Mouse (Mus musculus): Measurements from ENCODE around the gene Micu1. TPM values are rescaled to one million over a fixed set of nuclear protein-coding genes. Genes with fewer than 3 reads are reported as not detected.
"Not testable (repeated sequence)": the region's sequence is repeated elsewhere in the genome, so short reads cannot be mapped to it uniquely, and the experiment has no call there.

Gene Micu1
- total RNA-seq, 1 experiment = 23.6 TPM

DNA sequence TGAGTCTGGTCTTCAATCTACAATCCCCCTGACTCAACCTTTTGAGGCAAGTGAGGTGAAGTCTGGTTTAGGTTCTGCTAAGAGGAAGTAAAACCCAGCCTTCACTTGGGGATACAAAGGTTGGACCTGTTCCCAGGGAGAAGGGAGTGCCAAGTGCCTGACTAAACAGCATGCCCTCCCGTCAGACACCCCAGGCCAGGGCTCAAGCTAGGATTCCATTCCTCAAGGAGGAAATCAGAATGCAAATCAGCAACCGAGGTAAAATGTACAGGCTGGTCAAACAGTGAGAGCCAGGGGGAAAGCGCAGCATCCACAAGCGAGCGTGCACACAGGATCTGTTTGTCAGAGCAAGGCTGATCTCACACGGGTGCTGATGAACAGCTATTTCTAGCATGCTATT lies 34.9 kb upstream of the Micu1 start:
- Histone ChIP-seq H3K9ac (ENCODE audit: insufficient read depth, low read depth, low read length, poor library complexity, severe bottlenecking) (no peak overlapping the region), H3K27ac (ENCODE audit: insufficient read depth, low read depth, low read length, poor library complexity, severe bottlenecking) (no peak overlapping the region), H3K4me1 (ENCODE audit: control insufficient read depth in 2 of 2, insufficient read depth in 2 of 2, low read length in 2 of 2, poor library complexity in 1 of 2) (no peaks in the 10 kb centered on the region), H3K4me3 (ENCODE audit: insufficient read depth in 1 of 2, low read depth in 1 of 2, low read length in 2 of 2, poor library complexity in 1 of 2, severe bottlenecking in 1 of 2) (no peak overlapping the region), H3K9me3 (ENCODE audit: control insufficient read depth, insufficient read depth, low read depth, low read length) (no peaks in the 10 kb centered on the region), H3K36me3 (ENCODE audit: control insufficient read depth, insufficient read depth, low read length, poor library complexity, severe bottlenecking) (no peaks in the 10 kb centered on the region)
- TF ChIP-seq ZC3H11A (IDR thresholded peaks at IDR 0.05; ENCODE audit: borderline replicate concordance, low read depth, low read length) (no peak), HCFC1 (IDR thresholded peaks at IDR 0.05; ENCODE audit: borderline replicate concordance, insufficient read depth, low read length) (no peak), MAFK (IDR thresholded peaks at IDR 0.05; ENCODE audit: insufficient read depth, low read depth, low read length) (no peak), ZNF384 (IDR thresholded peaks at IDR 0.05; ENCODE audit: low read depth, low read length) (no peak)
- DNase-seq (ENCODE audit: low read depth, low spot score) = no peak
- in situ Hi-C loops (cut with MboI; ENCODE audit: low sequenced_read_pairs in 2 of 2, unreplicated experiment in 2 of 2) = no loop called here

DNA sequence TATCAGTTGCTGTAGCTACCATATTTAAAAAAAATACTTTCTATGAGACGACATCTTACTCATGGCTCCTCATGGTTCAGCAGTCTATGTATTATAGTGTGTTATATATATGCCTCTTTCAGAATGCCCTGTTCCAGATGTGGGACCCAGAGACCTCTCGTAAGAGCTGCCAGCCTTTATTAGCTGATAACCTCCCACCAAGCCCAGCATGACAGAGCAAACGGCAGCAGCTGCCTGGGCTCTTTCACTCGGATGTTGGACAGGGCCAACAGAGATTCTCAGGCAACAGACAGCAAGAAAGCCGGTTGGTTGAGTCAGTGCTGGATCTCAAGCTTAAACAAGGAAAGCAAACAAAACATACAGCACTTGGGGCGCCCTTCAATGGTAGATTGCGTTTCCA lies 33.8 kb upstream of the Micu1 start:
- Histone ChIP-seq H3K27ac (ENCODE audit: insufficient read depth, low read depth, low read length, poor library complexity, severe bottlenecking) (no peak overlapping the region), H3K36me3 (ENCODE audit: control insufficient read depth, insufficient read depth, low read length, poor library complexity, severe bottlenecking) (no peaks in the 10 kb centered on the region), H3K4me3 (ENCODE audit: insufficient read depth in 1 of 2, low read depth in 1 of 2, low read length in 2 of 2, poor library complexity in 1 of 2, severe bottlenecking in 1 of 2) (no peak overlapping the region), H3K9ac (ENCODE audit: insufficient read depth, low read depth, low read length, poor library complexity, severe bottlenecking) (no peak overlapping the region), H3K9me3 (ENCODE audit: control insufficient read depth, insufficient read depth, low read depth, low read length) (no peaks in the 10 kb centered on the region), H3K4me1 (ENCODE audit: control insufficient read depth in 2 of 2, insufficient read depth in 2 of 2, low read length in 2 of 2, poor library complexity in 1 of 2) (no peaks in the 10 kb centered on the region)
- DNase-seq (ENCODE audit: low read depth, low spot score) = no peak
- no peak for TF ChIP-seq HCFC1 (IDR thresholded peaks at IDR 0.05; ENCODE audit: borderline replicate concordance, insufficient read depth, low read length)
- no peak for TF ChIP-seq ZNF384 (IDR thresholded peaks at IDR 0.05; ENCODE audit: low read depth, low read length)
- TF ChIP-seq ZC3H11A (IDR thresholded peaks at IDR 0.05; ENCODE audit: borderline replicate concordance, low read depth, low read length) = no peak
- no peak for TF ChIP-seq MAFK (IDR thresholded peaks at IDR 0.05; ENCODE audit: insufficient read depth, low read depth, low read length)
- TF ChIP-seq CHD2 (IDR thresholded peaks at IDR 0.05; ENCODE audit: low read depth, low read length) = no peak
- in situ Hi-C loops (cut with MboI; ENCODE audit: low sequenced_read_pairs in 2 of 2, unreplicated experiment in 2 of 2) = no loop called here

DNA sequence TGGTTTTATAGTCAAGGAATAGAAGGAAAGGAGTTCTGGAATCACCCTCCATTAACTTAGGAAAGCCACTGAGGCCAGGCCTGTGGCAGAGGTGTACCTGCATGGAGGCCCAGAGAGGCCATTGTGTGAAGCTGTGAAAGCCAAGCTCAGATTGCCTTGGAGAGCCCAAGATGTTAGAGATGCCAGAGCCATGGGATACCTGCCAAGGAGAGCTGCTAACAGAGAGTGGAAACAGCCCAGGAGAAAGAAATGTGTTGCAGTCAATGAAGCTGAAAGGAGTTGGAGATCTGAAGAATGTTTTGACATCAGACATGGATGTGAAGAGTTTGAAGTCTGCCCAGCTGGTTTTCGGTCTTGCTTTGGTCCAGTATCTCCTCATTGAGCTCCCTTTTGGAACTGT lies 24.4 kb upstream of the Micu1 start:
- TF ChIP-seq ZNF384 (IDR thresholded peaks at IDR 0.05; ENCODE audit: low read depth, low read length) (no peak), ZC3H11A (IDR thresholded peaks at IDR 0.05; ENCODE audit: borderline replicate concordance, low read depth, low read length) (no peak), CHD2 (IDR thresholded peaks at IDR 0.05; ENCODE audit: low read depth, low read length) (no peak)
- no peak for DNase-seq (ENCODE audit: low read depth, low spot score)

DNA sequence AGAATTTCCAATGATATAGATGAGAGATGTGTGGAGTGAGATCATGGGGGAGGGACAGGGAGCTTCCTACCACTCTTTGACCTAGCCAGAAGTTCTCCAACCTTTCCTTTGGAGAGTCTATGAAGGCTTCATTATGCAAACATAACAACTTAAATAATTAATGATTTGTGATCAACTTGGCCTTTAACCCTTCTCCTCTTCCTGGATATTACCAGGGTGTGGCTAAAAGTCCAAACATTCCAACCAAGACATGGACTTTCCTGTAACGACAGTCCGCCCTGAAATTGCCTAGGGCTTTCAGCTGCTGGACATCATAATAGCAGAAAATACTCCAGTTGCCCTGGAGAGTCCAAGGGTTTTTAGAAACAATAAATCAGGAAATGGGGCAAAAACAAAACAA lies 23.1 kb upstream of the Micu1 start:
- Histone ChIP-seq H3K4me1 (ENCODE audit: control insufficient read depth in 2 of 2, insufficient read depth in 2 of 2, low read length in 2 of 2, poor library complexity in 1 of 2) (no peaks in the 10 kb centered on the region), H3K9ac (ENCODE audit: insufficient read depth, low read depth, low read length, poor library complexity, severe bottlenecking) (no peak overlapping the region), H3K36me3 (ENCODE audit: control insufficient read depth, insufficient read depth, low read length, poor library complexity, severe bottlenecking) (no peaks in the 10 kb centered on the region), H3K9me3 (ENCODE audit: control insufficient read depth, insufficient read depth, low read depth, low read length) (no peaks in the 10 kb centered on the region), H3K27ac (ENCODE audit: insufficient read depth, low read depth, low read length, poor library complexity, severe bottlenecking) (no peak overlapping the region), H3K4me3 (ENCODE audit: insufficient read depth in 1 of 2, low read depth in 1 of 2, low read length in 2 of 2, poor library complexity in 1 of 2, severe bottlenecking in 1 of 2) (no peak overlapping the region)
- TF ChIP-seq CHD2 (IDR thresholded peaks at IDR 0.05; ENCODE audit: low read depth, low read length) (no peak), HCFC1 (IDR thresholded peaks at IDR 0.05; ENCODE audit: borderline replicate concordance, insufficient read depth, low read length) (no peak), ZNF384 (IDR thresholded peaks at IDR 0.05; ENCODE audit: low read depth, low read length) (no peak), MAFK (IDR thresholded peaks at IDR 0.05; ENCODE audit: insufficient read depth, low read depth, low read length) (no peak)
- DNase-seq (ENCODE audit: low read depth, low spot score) = no peak
- in situ Hi-C loops (cut with MboI; ENCODE audit: low sequenced_read_pairs in 2 of 2, unreplicated experiment in 2 of 2) = no loop called here

More for the DNA sequence above, 24.4 kb upstream of the Micu1 start:
- Histone ChIP-seq H3K4me1 (ENCODE audit: control insufficient read depth in 2 of 2, insufficient read depth in 2 of 2, low read length in 2 of 2, poor library complexity in 1 of 2) (no peaks in the 10 kb centered on the region), H3K36me3 (ENCODE audit: control insufficient read depth, insufficient read depth, low read length, poor library complexity, severe bottlenecking) (no peaks in the 10 kb centered on the region), H3K27ac (ENCODE audit: insufficient read depth, low read depth, low read length, poor library complexity, severe bottlenecking) (no peak overlapping the region), H3K4me3 (ENCODE audit: insufficient read depth in 1 of 2, low read depth in 1 of 2, low read length in 2 of 2, poor library complexity in 1 of 2, severe bottlenecking in 1 of 2) (no peak overlapping the region), H3K9me3 (ENCODE audit: control insufficient read depth, insufficient read depth, low read depth, low read length) (no peaks in the 10 kb centered on the region), H3K9ac (ENCODE audit: insufficient read depth, low read depth, low read length, poor library complexity, severe bottlenecking) (no peak overlapping the region)
- in situ Hi-C loops (cut with MboI; ENCODE audit: low sequenced_read_pairs in 2 of 2, unreplicated experiment in 2 of 2) = no loop called here

DNA sequence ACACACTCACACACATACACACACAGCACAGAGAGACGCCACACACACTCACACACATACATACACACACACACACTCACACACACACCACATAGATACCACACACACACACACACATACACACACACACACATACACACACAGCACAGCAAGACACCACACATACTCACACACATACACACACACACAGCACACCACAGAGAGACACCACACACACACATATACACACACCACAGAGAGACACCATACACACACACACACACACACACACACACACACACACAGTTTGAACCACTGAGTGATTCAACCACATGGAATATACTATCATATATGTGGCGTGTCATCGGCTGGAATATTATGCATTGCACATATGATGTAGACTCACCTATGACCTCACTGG lies 16.7 kb upstream of the Micu1 start:
- H3K4me1 ChIP-seq (ENCODE audit: control insufficient read depth in 2 of 2, insufficient read depth in 2 of 2, low read length in 2 of 2, poor library complexity in 1 of 2); DNase-seq (ENCODE audit: low read depth, low spot score); H3K36me3 ChIP-seq (ENCODE audit: control insufficient read depth, insufficient read depth, low read length, poor library complexity, severe bottlenecking); H3K9ac ChIP-seq (ENCODE audit: insufficient read depth, low read depth, low read length, poor library complexity, severe bottlenecking); H3K4me3 ChIP-seq (ENCODE audit: insufficient read depth in 1 of 2, low read depth in 1 of 2, low read length in 2 of 2, poor library complexity in 1 of 2, severe bottlenecking in 1 of 2); H3K9me3 ChIP-seq (ENCODE audit: control insufficient read depth, insufficient read depth, low read depth, low read length); in situ Hi-C loops (cut with MboI; ENCODE audit: low sequenced_read_pairs in 2 of 2, unreplicated experiment in 2 of 2); H3K27ac ChIP-seq (ENCODE audit: insufficient read depth, low read depth, low read length, poor library complexity, severe bottlenecking): not testable (repeated sequence)
